Mouse (Mus musculus) T-cell, adult 2 months (primary cell): Measurements from ENCODE around the gene Mterf1a.
"Not testable (repeated sequence)": the region's sequence is repeated elsewhere in the genome, so short reads cannot be mapped to it uniquely, and the experiment has no call there.

ENCODE experiments used
- DNase-seq: peaks from one replicate; pipeline ENCODE4 v3.0.0; 2022; ENCODE audit warnings: low spot score

Gene Mterf1a

GRCm38 (mm10) chr5:3893459-3894293 is at the start of gene Mterf1a:
TSS of gene Mterf1a (minus strand) at chr5:3893933.
- DNase-seq, result peak; percentile 57

GRCm38 (mm10) chr5:3943169-3943568 is 49.4 kb upstream of the Mterf1a start:
- DNase-seq, result not testable (repeated sequence)

- DNase-seq, result no peak
These were observed 47.5 kb upstream of the Mterf1a start for GRCm38 (mm10) chr5:3941240-3941639.

- no peak for DNase-seq
These were observed 45.6 kb upstream of the Mterf1a start for GRCm38 (mm10) chr5:3939335-3939734.

- no peak for DNase-seq
These were observed 45.2 kb upstream of the Mterf1a start for GRCm38 (mm10) chr5:3938905-3939304.

- no peak for DNase-seq
These were observed 42.2 kb upstream of the Mterf1a start for GRCm38 (mm10) chr5:3935778-3936554.

- DNase-seq, result no peak
These were observed 41.5 kb upstream of the Mterf1a start for GRCm38 (mm10) chr5:3935266-3935665.

GRCm38 (mm10) chr5:3933551-3933950 is 39.8 kb upstream of the Mterf1a start:
- DNase-seq, result no peak

- no peak for DNase-seq
These were observed 37.9 kb upstream of the Mterf1a start for GRCm38 (mm10) chr5:3931636-3932035.

GRCm38 (mm10) chr5:3930760-3931159 is 37.0 kb upstream of the Mterf1a start:
- DNase-seq, result no peak

- DNase-seq, result peak; percentile 23
These were observed 34.9 kb upstream of the Mterf1a start for GRCm38 (mm10) chr5:3928690-3929046.

GRCm38 (mm10) chr5:3927801-3928689 is 34.3 kb upstream of the Mterf1a start, which contains the start of gene Akap9:
TSS of gene Akap9 (plus strand) at chr5:3928054.
- peak; percentile 44 for DNase-seq

- no peak for DNase-seq
These were observed 32.9 kb upstream of the Mterf1a start for GRCm38 (mm10) chr5:3926666-3927065.

GRCm38 (mm10) chr5:3922350-3922749 is 28.6 kb upstream of the Mterf1a start:
- DNase-seq, result no peak

- no peak for DNase-seq
These were observed 11.7 kb upstream of the Mterf1a start for GRCm38 (mm10) chr5:3905471-3905870.

- DNase-seq, result not testable (repeated sequence)
These were observed 524 bp upstream of the Mterf1a start for GRCm38 (mm10) chr5:3894294-3894619.

- no peak for DNase-seq
These were observed 4.5 kb downstream of the Mterf1a start for GRCm38 (mm10) chr5:3889201-3889600.

GRCm38 (mm10) chr5:3886862-3887261 is 6.9 kb downstream of the Mterf1a start:
- peak; percentile 2 for DNase-seq

- DNase-seq, result no peak
These were observed 20.2 kb downstream of the Mterf1a start for GRCm38 (mm10) chr5:3873485-3873884.

- no peak for DNase-seq
These were observed 21.4 kb downstream of the Mterf1a start for GRCm38 (mm10) chr5:3872348-3872747.

- DNase-seq, result no peak
These were observed 23.6 kb downstream of the Mterf1a start for GRCm38 (mm10) chr5:3870161-3870560.

GRCm38 (mm10) chr5:3845026-3845425 is 48.7 kb downstream of the Mterf1a start, which contains the start of gene Lrrd1:
TSS of gene Lrrd1 (plus strand) at chr5:3845173.
- no peak for DNase-seq
